Mouse (Mus musculus) G1E (cell line): ENCODE results near the gene Gm10277.

Experiments
- CTCF ChIP-seq: IDR thresholded peaks from 2 replicates; pipeline ENCODE4 v1.5.1; 2012; ENCODE audit warnings: low read depth, low read length, inconsistent platforms, mixed read lengths
- GATA1 ChIP-seq: IDR thresholded peaks from 2 replicates; pipeline ENCODE4 v1.6.1; 2012; ENCODE audit warnings: borderline replicate concordance, low read length, inconsistent platforms, mixed read lengths
- GATA2 ChIP-seq: IDR thresholded peaks from 2 replicates; pipeline ENCODE4 v1.6.1; 2012; ENCODE audit warnings: low read depth, low read length, inconsistent platforms, borderline replicate concordance

DNA sequence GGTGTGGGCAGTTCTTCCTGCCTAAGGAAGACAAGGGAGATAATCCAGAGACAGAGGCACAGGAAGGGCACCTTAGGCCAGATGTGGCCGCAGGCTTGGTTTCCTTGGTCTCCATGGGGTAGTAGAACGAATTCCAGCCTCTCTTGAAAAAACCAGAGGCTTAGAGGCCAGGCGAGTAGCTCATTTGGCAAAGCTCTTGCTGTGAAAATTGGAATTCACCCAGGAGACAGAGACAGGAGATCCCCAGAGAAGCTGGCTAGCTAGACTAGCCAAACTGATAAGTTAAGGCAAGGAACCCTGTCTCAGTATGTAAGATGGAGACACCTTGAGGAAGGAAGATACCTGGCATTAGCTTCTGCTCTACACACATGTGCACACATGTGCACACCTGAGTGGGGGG is 38.8 kb upstream of the Gm10277 start:
- no peak for TF ChIP-seq GATA1
- TF ChIP-seq CTCF = no peak
- no peak for TF ChIP-seq GATA2
